Mouse (Mus musculus): ENCODE results near the gene Npcd.

Npcd gene

DNA sequence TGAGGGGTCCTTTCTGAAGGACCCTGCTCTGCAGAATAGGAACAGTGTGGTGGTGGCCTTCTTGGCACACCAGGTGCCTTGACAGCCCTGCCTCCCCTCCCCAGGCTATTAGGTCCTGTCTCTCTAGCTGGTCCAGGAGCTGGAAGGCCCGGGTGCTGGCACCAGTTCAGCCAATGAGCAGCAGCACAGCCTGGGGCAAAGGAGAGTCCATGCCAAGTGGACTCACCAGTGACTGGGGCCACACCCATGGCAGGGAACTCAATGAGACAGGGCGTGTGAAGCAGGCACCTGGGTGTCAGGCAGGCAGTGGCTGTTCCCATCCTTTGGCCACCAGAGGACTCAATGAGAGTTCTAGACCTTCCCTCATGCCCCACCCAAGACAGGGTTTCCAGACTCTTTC, 68.7 kb downstream of the Npcd start:
- DNase-seq, result peak; percentile 63 to 69

DNA sequence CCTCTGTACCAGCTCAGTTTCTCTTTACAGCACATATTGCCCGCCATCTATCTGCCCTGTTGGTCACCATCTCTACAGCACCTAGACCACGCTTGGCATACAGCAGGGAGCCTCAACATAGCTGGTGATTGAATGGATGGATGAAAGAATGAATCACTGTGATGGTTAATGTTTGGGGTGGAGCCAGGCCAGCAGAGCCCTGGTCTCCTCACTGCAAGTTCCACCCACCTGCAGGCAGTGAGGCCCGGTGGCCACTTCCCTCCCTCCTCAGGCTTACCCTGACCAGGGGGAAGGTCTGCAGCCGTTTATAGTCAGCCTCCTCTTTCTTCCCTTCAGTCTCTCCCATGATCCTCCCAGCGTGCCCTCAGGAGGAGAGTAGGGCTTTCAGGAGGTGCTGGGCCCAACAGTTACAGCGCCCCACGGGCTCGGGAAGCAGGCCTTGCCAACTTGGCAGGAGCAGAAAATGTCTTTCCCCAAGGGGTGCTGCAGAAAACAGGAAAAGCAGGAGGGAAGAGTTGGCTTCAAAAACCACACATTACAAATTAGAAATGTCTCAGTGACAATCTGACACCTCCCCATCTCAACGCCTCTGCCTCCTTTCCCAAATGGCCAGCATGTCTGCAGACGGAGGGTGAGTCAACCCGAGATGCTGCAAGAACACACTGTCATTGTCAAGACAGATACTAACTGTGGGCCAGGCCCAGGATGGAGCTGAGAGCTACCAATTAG, 69.3 kb downstream of the Npcd start:
- DNase-seq, result peak; percentile 60 to 65

DNA sequence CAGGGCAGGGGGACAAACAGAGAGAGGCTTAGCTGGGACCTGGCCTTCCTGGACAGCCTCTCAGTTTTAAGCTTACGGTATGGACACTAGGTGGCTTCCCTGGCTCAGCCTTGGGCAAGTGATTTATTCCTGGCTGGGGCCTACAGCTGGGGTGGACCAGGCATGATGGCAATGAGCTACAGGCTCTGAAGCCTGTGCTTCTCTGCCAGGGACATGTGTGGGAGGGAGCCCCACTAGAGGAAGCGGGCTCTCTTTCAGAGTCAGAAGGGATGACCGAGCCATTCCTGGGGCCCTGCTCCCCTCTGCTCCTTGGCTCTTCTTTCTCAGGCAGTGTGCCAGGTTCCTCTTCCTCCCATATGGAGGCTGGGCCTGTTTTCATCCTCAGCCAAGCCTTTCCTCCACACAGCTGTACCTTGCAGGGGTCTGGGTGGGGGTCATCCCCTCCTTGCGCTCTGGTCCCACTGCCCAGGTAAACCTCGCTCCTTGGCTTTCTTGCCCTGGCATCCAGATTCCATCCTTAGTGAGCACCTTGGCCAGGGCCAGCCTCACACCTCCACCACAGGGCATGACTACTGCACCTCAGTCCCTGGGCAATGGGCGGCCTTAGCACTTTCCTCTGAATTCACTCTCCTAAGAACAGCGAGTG, 70.3 kb downstream of the Npcd start:
- peak; percentile 78 to 79 for DNase-seq

DNA sequence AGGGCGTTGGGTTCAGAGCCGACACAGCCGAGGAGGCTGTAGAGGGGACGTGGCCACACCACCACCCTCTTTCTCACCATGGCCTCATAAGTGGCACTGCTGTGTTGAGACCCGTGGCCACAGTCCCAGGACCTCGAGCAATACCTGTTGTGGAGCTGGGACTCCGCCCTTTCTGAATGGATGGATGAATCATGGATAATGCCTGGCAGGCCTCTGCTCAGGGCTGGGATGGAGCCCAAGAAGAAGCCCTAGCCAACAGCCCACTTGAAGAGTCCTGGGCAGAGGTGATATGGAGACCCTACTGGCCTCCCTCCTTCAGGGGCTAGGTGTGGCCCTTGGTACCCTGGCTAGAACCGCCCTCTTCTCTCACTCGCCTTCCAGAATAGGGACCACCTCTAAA, 71.0 kb downstream of the Npcd start:
- no peak for DNase-seq

DNA sequence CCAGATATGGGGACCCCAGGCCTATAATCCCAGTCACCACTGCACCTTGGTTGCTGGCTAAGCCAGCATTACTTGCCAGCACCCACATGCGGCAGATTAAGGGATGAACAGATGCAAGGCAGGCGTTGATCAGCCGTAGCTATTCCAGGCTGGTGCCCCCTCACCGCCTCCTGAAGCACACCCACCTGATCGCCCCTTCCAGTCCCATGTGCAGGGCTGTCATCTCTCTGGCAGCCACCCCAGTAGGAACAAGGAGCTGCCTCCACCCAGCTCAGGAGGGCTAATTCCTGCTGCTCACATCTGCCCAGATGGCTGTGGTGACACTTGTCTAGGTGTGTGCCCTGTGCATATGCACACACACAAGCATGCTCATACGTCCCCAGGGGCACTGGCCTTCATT, 73.1 kb downstream of the Npcd start:
- no peak for DNase-seq

DNA sequence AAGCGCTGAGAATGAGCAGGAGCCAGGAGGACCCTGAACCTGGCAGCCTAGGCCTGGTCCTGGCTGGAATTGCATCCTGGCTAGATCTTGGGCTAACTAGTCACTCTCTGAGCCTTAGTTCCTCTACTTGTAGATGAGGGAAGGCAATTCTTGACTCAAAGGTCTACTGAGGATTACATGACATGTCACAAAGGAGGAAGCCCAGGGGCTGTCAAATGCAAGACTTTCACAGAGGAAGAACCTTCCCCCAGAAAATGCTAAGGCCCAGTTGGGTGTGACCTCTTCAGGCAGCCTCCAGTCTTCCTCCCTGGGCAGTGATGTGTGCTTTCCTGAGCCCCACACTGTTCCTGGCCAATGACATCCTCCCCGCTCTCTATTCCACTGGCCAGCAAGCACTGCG, 76.9 kb downstream of the Npcd start:
- no peak for DNase-seq

DNA sequence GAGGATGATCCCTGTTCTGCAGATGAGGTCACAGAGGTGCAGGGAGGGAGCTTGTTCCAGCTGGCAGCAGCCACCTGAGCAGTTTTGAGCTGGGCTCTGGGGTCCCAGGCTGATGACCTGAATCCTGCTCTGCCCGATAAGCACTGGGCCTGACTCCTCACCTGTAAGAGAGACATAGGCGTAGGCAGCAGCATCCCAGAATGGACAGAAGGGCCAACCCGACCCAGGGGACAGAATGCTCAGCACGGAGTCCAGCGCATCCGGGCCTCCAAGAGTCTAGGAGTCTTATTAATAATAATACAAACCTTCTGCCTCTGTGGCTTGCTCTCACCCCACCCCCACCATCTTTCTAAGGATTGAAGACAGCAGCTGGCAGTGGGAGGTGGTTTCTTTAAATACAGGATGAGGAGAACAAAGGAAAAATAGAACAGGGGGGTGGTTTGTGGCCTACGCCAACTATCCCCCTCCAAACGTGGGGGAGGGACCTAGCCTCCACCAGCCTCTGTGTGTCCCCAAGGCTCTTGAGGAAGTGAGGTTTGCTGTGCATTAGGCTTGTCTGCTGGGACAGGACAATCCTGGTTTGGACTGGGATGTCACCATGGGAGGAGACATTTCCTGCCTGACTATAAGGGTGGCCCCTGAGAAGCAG, 77.9 kb downstream of the Npcd start:
- DNase-seq, result no peak

DNA sequence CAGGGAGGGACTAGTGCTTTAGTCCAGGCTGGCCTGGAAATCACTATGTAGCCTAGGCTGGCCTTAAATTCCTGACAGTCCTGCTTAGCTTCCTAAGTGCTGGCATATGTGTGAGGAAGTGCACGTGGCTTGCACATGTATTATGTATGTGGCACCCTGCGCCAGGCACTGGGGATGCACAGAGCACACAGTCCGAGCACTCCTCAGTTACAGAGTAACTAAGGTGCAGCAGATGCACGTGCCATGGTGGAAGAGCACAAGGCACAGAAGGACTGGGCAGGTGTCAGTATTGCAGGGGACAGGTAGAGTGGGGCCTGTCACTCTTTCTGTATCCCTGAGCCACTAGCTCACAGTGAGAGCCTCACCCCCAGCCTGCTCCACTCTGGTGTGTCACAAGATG, 78.9 kb downstream of the Npcd start:
- DNase-seq, result no peak

DNA sequence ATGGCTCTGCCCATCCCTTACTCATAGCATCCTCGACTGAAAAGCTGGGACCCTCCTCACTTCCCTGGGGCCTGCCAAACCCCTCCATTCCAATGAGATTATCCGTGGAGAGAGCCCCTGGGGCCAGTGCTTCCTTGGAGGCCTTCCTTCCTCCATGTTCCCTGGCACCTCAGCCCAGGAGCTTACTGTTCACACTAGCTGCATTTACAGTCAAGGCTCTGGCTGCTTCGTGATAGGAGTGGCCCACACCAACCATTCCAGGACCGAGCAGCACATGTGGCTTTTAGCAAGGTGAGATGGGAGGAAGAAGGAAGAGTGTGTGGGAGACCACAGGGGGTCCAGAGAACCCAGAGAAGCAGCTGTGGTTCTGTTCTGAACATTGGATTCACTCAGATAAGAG, 80.2 kb downstream of the Npcd start:
- no peak for DNase-seq

DNA sequence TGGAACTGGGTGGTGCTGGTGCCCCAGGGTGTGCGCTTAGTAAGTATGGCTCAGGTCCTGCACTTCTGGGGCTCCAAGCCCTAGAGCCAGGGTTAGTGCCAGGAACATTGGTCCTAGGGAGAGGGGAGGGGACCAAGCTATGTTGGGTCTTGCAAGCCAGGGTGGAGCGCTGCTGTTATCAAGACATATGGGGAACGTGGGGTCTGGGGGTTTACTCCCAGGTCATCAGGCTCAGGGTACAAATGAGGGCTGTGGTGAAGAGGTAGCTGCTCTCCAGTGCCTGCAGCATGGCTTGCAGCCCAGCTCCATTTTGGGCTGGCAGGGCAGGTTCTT, 80.7 kb downstream of the Npcd start:
- DNase-seq, result no peak

DNA sequence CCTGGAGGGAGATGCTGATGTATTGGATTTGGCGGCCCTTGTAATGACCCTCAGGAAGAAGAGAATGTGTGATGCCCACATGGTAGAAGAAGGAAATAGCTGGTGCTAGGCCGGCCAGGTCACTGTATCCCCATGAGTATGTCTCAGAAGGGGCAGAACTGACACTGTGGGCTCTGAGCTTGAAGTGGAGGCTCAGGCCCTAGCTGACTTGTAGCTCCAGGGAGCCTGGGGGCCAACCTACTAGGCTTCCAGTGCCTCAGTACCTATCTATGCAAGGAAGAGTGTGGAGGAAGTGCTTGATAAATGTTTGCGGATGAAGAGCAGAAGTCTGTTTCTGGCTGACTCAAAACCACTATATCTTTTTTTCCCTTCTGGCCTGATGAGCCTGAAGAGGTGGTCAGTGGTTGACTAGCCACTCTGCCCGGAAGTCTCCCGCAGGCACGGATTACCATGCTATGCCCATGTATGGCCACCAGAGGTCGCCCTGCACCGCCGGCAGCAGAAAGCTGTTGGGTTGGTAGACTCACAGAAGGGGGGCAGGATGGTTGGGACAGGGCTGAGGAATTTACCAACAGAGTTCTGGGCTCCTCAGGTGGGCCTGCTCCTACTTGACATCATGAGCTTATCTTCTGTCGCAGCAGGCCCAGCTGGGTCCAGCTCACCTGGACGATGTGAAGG, 81.2 kb downstream of the Npcd start:
- DNase-seq, result peak; percentile 82 to 85

DNA sequence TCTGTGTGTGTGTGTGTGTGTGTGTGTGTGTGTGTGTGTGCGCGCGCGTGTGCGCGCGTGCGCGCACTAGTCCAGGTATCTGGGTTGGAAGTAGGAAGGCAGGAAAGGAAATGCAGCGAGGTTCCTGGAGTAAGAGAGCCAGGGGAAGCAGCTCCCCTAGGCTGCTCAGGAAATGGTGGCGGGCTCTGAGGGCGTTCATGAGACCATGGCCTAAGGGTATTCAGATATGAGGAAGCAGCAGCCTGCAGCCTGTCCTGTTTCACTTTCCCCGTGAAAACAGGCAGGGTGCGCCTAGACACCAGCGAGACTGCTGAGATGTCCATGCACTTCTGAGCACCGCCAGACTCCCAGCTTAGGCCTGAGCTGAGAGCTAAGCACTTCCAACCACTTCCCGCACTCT, 82.3 kb downstream of the Npcd start:
- DNase-seq, result no peak

DNA sequence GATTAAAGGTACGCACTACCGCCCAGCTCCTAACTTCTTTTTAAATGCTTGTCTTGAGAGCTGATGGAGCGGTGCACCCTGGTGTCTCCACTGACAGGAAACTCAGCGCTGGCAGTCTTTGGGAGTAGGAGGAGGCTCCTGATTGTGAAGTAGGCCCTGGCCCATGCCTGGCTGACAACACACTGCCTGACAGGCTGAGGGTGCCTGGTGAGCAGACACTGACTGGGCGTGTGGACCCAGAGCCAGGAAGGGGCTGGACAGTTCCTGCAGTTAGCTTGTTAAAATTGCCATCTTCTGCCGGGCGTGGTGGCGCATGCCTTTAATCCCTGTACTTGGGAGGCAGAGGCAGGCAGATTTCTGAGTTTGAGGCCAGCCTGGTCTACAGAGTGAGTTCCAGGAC, 83.8 kb downstream of the Npcd start:
- no peak for DNase-seq

DNA sequence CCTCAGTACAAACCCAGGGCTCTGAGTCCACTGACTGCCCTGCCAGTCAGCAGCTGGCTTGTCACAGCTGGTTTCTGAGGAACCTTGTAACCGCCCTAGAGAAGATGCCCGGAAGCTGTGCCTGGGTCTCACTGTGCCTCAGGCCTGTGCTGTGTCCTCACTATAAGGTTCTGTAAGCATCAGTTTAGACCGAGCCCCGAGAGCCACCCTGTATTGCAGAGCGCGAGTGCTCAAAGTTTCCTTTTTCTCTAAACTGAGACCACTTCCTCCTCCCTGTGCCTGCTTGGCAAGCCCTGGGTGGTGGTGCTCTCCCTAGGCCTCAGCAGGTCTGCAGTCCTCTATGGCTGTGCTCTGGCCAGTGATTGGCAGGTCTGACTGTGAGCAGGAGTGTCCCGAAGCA, 84.9 kb downstream of the Npcd start:
- DNase-seq, result no peak

DNA sequence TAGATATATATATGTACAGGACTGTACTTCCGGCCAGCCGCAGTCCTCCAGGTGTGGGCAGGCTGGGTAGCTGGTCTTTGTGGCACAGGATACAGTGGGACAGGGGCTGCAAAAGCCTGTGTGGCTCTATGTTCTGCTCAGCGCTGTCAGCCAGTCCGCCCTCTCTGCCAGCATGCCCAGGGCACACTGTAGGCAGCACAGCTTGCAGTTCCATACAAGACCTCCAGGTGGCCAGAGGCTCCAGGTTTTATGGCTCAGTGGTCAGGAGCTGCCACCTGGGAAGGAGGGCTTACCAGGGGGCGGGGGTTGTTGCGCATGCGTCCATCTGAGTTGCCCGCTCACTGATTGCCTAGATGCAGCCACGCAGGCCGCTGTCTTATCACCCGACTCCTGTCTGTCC, 86.0 kb downstream of the Npcd start:
- peak in 1 of 2 experiments; percentile 45 for DNase-seq

DNA sequence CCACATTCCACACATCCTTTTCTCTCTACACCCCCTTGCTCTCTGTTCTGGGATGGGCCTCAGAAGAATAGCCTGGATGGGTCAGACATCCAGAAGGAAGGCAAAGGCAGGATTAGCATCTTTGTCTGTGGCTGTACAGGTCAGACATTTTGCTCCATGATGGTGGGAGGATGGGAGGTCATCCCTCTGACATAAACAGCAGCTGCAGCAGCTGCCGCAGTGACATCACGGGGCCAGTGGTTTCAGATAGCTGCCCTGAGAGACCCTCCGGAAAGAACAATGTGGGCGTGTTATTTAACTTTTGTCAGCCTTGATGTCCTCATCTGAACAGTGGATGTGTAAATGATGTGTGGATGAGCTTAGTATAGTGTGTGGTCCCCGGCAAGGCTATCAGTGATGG, 88.2 kb downstream of the Npcd start:
- DNase-seq, result no peak

DNA sequence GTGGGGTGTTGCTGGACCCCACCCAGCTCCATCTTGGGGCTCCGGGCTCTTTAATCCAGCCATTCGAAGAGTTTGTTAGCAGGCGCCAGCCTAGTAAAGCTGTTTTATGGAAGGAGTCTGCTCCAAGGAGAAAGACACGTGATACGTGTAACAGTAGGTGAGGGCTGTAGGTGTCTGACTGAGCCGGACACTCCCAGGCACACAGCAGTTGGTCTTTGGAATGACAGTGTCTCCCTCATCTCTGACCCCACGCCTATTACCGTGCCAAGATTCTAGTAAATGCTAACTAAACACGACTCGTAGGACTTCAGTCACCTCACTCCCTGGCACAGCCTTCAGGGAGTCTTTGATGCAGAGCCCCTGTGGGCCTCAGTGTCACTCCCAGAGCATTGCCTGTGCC, 88.7 kb downstream of the Npcd start:
- no peak for DNase-seq

DNA sequence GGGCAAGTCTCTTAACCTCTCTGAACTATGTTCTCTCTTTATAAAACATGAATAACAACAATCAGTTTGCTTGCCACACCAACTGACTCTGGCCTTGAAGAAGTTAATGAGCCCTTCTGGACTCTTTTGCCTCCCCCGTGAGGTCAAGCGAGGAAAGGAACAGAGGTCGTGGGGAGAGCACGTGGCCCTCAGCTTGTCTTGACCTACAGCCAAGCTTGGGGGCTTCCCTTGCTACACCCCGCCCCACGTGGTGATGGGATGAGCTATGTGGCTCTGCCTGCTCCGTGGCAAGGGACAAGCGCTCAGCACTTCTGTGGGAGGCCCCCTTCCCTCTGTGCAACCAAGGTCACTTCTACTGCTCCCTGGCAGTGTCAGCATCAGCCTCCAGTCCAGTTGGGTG, 89.3 kb downstream of the Npcd start:
- DNase-seq, result no peak

DNA sequence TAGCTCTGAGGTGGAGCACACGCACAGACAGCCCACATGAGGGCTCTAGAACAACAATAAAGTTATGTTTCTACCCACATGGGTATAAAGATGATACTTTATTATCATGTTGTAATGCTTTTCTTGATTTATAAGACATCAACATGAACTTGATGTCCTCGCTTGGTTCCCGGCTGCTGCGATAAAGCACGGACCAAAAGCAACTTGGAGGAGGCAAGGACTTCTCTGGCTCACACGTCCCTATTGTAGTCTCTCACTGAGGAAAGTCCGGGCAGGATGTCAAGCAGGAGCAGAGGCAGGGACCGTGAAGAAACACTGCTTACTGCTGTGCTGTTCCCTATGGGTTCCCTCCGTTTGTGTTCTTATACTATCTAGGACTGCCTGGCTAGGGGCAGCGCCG, 90.0 kb downstream of the Npcd start:
- DNase-seq, result no peak

DNA sequence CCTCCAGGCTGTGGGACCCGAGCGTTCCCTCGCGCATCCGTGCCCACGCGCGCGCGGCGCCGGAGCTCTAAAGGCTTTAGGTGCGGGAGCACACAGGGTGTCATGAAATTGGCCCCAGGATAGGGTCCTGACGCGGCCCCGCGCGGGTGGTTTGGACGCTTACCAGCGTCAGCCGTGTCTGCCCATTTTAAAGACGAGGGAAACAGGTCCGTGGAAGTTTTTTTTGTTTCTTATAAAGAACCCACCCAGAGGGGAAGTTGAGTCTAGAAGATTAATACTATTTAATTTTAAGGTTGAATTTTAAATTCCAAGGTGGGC, 91.4 kb downstream of the Npcd start:
- DNase-seq, result no peak

DNA sequence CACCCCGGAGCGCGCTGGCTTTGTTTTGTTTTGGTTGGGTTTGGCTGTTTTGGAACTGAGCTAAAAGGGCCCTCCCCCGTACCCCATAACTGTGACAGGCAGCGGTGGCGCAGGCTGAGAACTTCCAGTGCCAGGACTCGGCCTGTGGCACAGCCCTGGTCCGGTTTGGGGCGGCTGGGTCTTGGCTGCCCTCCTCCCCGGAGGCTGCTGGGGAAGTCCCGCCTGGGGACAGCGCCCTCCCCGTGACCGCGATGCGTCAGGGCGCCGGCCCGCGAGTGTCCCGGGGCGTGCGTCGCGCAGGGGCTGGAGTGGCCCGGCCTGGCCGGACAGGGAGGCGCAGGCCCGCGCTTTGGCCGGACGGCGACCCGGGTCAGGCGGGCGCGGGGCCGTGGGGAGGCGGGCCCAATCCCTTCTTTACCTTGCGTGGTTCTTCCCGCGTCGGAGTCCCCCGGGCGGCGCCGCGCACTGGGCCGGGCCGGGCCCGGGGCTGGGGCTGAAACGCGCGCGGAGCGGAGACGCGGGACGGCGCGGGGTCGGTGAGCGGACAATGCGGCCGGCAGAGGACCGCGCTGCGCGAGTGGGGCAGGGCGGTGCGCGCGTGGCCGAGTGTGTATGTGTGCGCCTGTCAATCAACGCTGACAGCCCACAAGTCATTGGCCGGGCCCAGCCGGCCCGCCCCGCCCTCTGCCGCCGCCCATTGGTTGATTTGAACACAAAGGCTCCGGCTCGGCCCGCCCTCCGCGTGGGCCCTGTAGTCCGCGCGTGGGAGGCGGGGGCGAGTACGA, 91.9 kb downstream of the Npcd start, which contains the start of gene Sun2:
TSS of gene Sun2 (minus strand) at position 616 of the 785 bp plus-strand sequence.
- DNase-seq, result peak; percentile 93 to 96

DNA sequence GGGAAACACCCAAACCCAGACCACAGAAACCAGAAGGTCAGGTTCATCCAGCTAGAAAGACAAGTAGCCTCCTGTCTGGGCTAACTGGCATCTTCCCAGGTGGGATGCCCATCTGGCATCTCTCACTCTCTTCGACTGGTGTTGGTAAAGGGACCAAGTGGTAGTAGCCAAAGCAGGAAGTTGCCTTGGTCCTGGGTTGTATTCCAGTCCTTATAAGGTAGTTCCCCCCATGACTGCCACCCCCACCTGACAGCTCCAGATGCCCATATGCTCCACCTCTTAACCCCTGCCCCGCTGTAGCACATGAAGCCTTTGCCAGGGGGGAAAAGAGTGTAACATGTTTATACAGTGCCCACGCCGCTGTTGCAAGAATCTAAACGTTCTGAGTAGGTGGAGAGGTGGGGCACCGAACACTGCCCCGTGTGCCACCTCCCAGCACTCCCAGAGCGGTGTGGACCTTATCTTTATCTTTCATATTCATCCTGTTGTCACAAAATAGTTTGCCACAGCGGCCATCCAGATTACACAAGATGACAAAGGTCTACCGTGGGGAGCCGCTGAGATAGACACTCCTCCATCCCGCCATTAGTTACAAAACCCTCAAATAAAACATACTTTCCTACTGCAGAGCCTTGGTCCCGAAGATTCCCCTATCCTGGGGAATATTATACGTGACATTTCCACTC, 92.7 kb downstream of the Npcd start:
- DNase-seq, result peak in 1 of 2 experiments; percentile 41

DNA sequence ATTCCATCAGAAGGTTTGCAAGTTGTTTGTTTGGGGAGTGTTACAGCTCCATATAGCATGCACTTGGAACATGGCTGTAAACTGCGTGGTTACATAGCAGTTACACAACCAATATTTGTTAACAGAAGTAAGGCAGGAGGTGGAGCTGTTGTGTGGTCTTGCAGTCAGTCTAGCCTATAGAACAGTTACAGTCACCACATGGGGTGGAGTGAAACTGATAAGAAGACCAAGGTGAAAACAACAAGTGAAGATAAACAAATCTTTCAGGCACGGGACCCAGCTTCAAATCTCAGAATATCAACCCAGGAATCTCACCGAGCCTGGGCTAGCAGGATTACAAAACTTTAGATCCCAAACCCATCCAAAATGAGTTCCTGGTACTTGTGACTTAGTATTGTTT, 93.3 kb downstream of the Npcd start:
- no peak for DNase-seq

All from cerebellum, postnatal 36 days (tissue).